Mouse (Mus musculus) liver, embryonic 16.5 days (tissue): ENCODE data around the gene Kcna10. TPM values are rescaled to one million over a fixed set of nuclear protein-coding genes. Genes with fewer than 3 reads are reported as not detected.

Experiments used
- ATAC-seq: fragments of 200-750 bp; cut with Nextera tagmentation; 2 replicates; pipeline ENCODE4 v1.8.0; 2017; ENCODE audit warnings: low read depth, mild to moderate bottlenecking, moderate number of reproducible peaks, moderate library complexity
- H3K27ac ChIP-seq: fragments of 300-500 bp; sonication (generic); 2 replicates; pipeline ENCODE4 v1.5.1; 2014; ENCODE audit warnings: mild to moderate bottlenecking, low read length
- H3K27me3 ChIP-seq: fragments of 300-500 bp; sonication (generic); 2 replicates; pipeline ENCODE4 v1.6.1; 2014; ENCODE audit warnings: low read depth, low read length, mixed read lengths; ENCODE audit not compliant: control insufficient read depth, insufficient read depth
- H3K36me3 ChIP-seq: fragments of 300-500 bp; sonication (generic); 2 replicates; pipeline ENCODE4 v1.6.1; 2014; ENCODE audit warnings: mild to moderate bottlenecking; ENCODE audit not compliant: control insufficient read depth, insufficient read depth
- H3K4me1 ChIP-seq: fragments of 300-500 bp; sonication (generic); 2 replicates; pipeline ENCODE4 v1.6.1; 2014; ENCODE audit warnings: low read depth, low read length, mixed read lengths; ENCODE audit not compliant: control insufficient read depth
- H3K4me2 ChIP-seq: fragments of 300-500 bp; sonication (generic); 2 replicates; pipeline ENCODE4 v1.6.1; 2014; ENCODE audit warnings: low read depth, low read length, mixed read lengths
- H3K4me3 ChIP-seq: fragments of 300-500 bp; sonication (generic); 2 replicates; pipeline ENCODE4 v1.5.1; 2014; ENCODE audit warnings: low read depth, mild to moderate bottlenecking, low read length
- H3K9ac ChIP-seq: fragments of 300-500 bp; sonication (generic); 2 replicates; pipeline ENCODE4 v1.6.1; 2014; ENCODE audit warnings: low read depth, low read length
- H3K9me3 ChIP-seq: fragments of 300-500 bp; sonication (generic); replicated peaks from 2 replicates; pipeline ENCODE4 v1.6.1; 2016; ENCODE audit warnings: low read length; ENCODE audit not compliant: control insufficient read depth
- WGBS: fragments of 180-500 bp; shearing (Covaris S2); extraction: QIAGEN DNeasy Blood & Tissue Kit; methylation state at CpG from one replicate; pipeline ENCODE4 v1.1.7; 2014; ENCODE audit not compliant: insufficient replicate concordance; 5-methylcytosine and 5-hydroxymethylcytosine counted together
- polyA plus RNA-seq: library from polyadenylated mRNA; unstranded; fragments of >200 nt; fragmentation: Nextera tagmentation; extraction: Ambion mirVana; gene quantifications from 2 replicates; pipeline ENCODE4 v1.2.1, GENCODE M21; 2015

Gene Kcna10
- polyA plus RNA-seq, 1 experiment from 2014 or later, result not detected

DNA sequence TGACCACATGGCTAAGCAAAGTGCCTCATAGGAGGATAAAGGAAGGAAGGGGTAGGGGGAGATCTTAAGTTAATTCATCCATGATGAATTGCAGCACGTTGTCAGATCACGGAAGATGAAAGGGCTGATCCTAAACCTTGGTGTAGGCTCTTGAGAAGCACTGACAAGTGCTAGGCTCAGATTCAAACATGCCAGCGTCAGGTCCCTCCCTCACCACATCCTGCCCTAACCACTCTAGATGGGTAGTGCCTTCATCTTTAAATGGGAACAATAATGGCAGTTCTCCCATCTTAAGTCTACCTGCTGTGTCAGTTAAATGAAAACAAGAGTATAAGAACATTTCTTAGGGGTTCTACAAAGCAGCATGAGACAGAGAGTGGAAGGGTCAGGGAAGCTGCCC lies 2.7 kb downstream of the Kcna10 start:
- H3K4me2 ChIP-seq, result no peak overlapping the region

DNA sequence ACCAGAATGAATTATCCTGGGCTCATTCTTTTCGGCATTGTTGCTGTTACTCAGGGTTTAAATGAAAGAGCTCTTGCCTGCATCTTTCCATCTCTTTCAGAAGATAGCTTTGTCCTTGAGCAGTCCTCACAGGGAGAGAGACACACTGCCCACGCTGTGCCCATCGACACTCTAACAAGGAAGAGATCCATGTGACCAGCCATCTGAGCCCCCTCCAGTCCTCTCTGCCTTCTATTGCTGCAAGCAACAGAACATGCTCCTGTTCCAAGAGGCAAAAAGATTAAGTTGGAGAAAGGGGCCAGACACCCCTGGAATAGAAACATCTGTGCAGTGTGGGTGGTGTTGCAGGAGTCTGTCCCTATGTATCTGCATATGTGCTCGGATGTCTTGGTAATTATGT lies 4.2 kb downstream of the Kcna10 start:
- no peaks in the 10 kb centered on the region for H3K4me1 ChIP-seq
- no peak overlapping the region for H3K9ac ChIP-seq
- H3K27me3 ChIP-seq, result no peaks in the 10 kb centered on the region
- H3K27ac ChIP-seq, result no peak overlapping the region
- H3K4me3 ChIP-seq, result no peak overlapping the region
- no peak for ATAC-seq
- no peaks in the 10 kb centered on the region for H3K36me3 ChIP-seq
- no peaks in the 10 kb centered on the region for H3K9me3 ChIP-seq
- no peak overlapping the region for H3K4me2 ChIP-seq
- 56% methylated on average over 4 of the region's 4 CpGs for WGBS

More for the DNA sequence above, 2.7 kb downstream of the Kcna10 start:
- Histone ChIP-seq H3K9ac (no peak overlapping the region), H3K4me3 (no peak overlapping the region), H3K9me3 (no peaks in the 10 kb centered on the region), H3K4me1 (no peaks in the 10 kb centered on the region), H3K36me3 (no peaks in the 10 kb centered on the region), H3K27ac (no peak overlapping the region), H3K27me3 (no peaks in the 10 kb centered on the region)
- WGBS, result 42% methylated on average over 3 of the region's 3 CpGs
- no peak for ATAC-seq

DNA sequence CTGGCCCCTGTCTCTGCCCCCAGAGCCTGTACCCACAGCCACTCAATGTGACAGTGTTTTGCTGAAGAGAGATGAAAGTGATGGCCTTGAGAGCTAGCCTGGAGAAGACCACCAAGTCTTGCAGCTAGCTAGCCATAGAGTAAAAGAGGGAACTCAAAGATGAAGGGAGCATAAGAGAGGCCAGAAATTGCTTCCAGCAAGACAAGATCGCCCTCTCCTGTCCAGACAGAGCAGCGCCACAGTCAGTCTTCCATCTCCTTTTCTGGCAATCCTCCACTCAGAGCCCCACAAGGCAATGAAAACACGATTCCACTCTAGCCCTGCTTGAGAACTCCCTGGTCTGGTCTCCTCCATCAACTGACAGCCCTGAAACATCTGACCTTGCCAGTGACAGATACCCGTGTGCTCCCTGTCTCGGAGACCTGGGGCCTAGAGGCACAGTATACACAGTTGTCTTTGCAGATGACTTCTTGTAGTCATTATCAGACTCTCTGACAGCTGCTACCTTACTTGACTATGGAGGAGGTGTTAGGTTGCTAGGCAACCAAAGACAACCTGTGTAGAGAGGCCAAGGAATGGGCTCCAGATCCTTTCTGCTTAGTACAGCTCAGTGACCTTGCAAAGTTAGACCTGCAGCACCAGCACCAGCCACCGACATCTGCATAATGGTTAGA lies 5.5 kb downstream of the Kcna10 start:
- H3K27me3 ChIP-seq, result no peaks in the 10 kb centered on the region
- 33% methylated on average over 6 of the region's 6 CpGs for WGBS
- H3K9ac ChIP-seq, result no peak overlapping the region
- no peak for ATAC-seq
- no peaks in the 10 kb centered on the region for H3K36me3 ChIP-seq
- no peak overlapping the region for H3K4me2 ChIP-seq
- H3K27ac ChIP-seq, result no peak overlapping the region
- H3K4me1 ChIP-seq, result no peaks in the 10 kb centered on the region
- no peak overlapping the region for H3K4me3 ChIP-seq
- no peaks in the 10 kb centered on the region for H3K9me3 ChIP-seq

- Histone ChIP-seq H3K4me3 (no peak overlapping the region), H3K9me3 (no peaks in the 10 kb centered on the region), H3K36me3 (no peaks in the 10 kb centered on the region), H3K27me3 (no peaks in the 10 kb centered on the region), H3K27ac (no peak overlapping the region), H3K4me1 (no peaks in the 10 kb centered on the region), H3K9ac (no peak overlapping the region), H3K4me2 (no peak overlapping the region)
- ATAC-seq, result no peak
- WGBS, result 40% methylated on average over 9 of the region's 9 CpGs
Measured at GRCm38 (mm10) chr3:107201310-107202180, 18.7 kb downstream of the Kcna10 start.

GRCm38 (mm10) chr3:107204413-107204812 lies 21.6 kb downstream of the Kcna10 start:
- Histone ChIP-seq H3K4me3 (no peak overlapping the region), H3K27me3 (no peaks in the 10 kb centered on the region), H3K36me3 (no peaks in the 10 kb centered on the region), H3K4me2 (no peak overlapping the region), H3K27ac (no peak overlapping the region), H3K4me1 (no peaks in the 10 kb centered on the region), H3K9ac (no peak overlapping the region), H3K9me3 (no peaks in the 10 kb centered on the region)
- WGBS, result 67% methylated on average over 3 of the region's 3 CpGs
- ATAC-seq, result no peak

- H3K9ac ChIP-seq, result no peak overlapping the region
- H3K36me3 ChIP-seq, result no peaks in the 10 kb centered on the region
- H3K27ac ChIP-seq, result no peak overlapping the region
- no peak for ATAC-seq
- H3K9me3 ChIP-seq, result no peaks in the 10 kb centered on the region
- no peaks in the 10 kb centered on the region for H3K4me1 ChIP-seq
- no peak overlapping the region for H3K4me3 ChIP-seq
- H3K4me2 ChIP-seq, result no peak overlapping the region
- H3K27me3 ChIP-seq, result no peaks in the 10 kb centered on the region
Measured at GRCm38 (mm10) chr3:107205170-107205569, 22.3 kb downstream of the Kcna10 start.

GRCm38 (mm10) chr3:107205994-107206393 lies 23.1 kb downstream of the Kcna10 start:
- WGBS, result 5% methylated on average over 4 of the region's 4 CpGs
- Histone ChIP-seq H3K4me3 (no peak overlapping the region), H3K27me3 (no peaks in the 10 kb centered on the region), H3K4me2 (no peak overlapping the region), H3K36me3 (no peaks in the 10 kb centered on the region), H3K9me3 (no peaks in the 10 kb centered on the region), H3K27ac (no peak overlapping the region), H3K9ac (no peak overlapping the region), H3K4me1 (no peaks in the 10 kb centered on the region)
- no peak for ATAC-seq

DNA sequence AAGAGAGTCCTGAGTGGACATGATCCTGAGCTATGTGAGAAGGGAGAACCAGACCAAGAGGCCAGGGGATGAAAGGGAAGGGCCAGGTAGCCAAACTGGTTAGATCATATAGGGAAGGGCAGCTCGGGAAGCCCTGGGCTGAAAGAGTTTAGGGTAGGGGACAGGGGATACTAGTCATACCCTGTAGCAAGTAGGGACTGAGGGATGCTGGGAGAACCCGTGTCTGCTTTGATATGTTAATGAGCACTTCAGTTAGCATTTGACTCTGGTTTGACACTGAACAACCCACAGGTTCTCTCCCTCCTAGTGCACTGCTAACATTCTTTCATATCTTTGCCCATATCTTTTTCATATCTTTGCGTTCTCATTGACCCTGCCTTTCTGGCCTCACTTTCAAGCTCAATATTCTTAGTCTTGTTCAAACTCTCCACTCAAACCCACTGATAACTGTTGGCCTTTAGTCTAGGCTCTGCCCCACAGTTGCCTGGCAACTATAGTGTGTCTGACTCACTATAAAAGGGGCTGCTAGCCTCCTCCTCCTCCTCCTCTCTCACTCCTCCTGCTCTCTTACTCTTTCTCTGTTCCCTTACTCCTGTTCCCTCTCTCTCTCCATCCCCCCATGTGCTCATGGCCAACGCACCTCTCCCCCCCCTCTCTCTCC lies 23.8 kb downstream of the Kcna10 start:
- H3K27me3 ChIP-seq, result no peaks in the 10 kb centered on the region
- no peaks in the 10 kb centered on the region for H3K36me3 ChIP-seq
- H3K27ac ChIP-seq, result no peak overlapping the region
- no peak overlapping the region for H3K4me3 ChIP-seq
- no peak overlapping the region for H3K4me2 ChIP-seq
- ATAC-seq, result no peak
- H3K4me1 ChIP-seq, result no peaks in the 10 kb centered on the region
- no peak overlapping the region for H3K9ac ChIP-seq
- WGBS, result 47% methylated on average over 4 of the region's 4 CpGs
- H3K9me3 ChIP-seq, result no peaks in the 10 kb centered on the region
